ENCODE assay signal across 9 mouse cellular contexts in genomic region chr12:11436497-11437265, GRCm38 (mm10). TPM values are rescaled to one million over a fixed set of nuclear protein-coding genes. Genes with fewer than 3 reads are reported as not detected.
DNase-seq lines count a peak whose midpoint lies in the region; ATAC-seq and TF ChIP-seq lines count a peak whose summit lies in the region.
"Had no signal": no experiment of that assay in that cellular context is flagged by ENCODE, and none has a peak within 500 bp of the region (broad histone marks: within the 10 kb centered on the region; RNA-seq: fewer than 3 reads in every experiment).

Vsnl1 (minus strand) TSS chr12:11436613.

- no peak for TF ChIP-seq POLR2A in small intestine, adult 2 months (IDR thresholded peaks at IDR 0.05; ENCODE audit: low read depth, low read length)

- H3K9me3 ChIP-seq in intestine, postnatal 0 days (ENCODE audit: control insufficient read depth): no peaks in the 10 kb centered on the region
- no peaks in the 10 kb centered on the region for H3K9me3 ChIP-seq in midbrain, embryonic 11.5 days (ENCODE audit: control insufficient read depth, low read length)

- intact Hi-C loops in gastrocnemius, postnatal 36 days (cut with DNase I): no loop called here
- intact Hi-C loops in left cerebral cortex, postnatal 14 days (cut with DNase I): loop anchor here (2.0 to 5.0 kb wide), 2 partner anchors 86 to 711 kb away; no protein-coding TSS in a partner anchor

- H3K4me3 ChIP-seq in intestine, postnatal 0 days (ENCODE audit: low read depth, low read length): peak within 1 kb of the TSS; percentile 36
- peak within 1 kb of the TSS; percentile 38 for H3K4me3 ChIP-seq in midbrain, embryonic 11.5 days (ENCODE audit: low read depth, low read length)
- peak within 1 kb of the TSS; percentile 10 for H3K4me3 ChIP-seq in small intestine, adult 2 months (ENCODE audit: low read depth, low read length)

- peak; percentile 28; the same call in 1 of the 2 replicates for ATAC-seq in intestine, postnatal 0 days
- peak; percentile 96 for ATAC-seq in midbrain, embryonic 11.5 days (ENCODE audit: low FRiP score)

- 2% methylated on average over 34 of the region's 34 CpGs for WGBS in intestine, postnatal 0 days
- 5% methylated on average over 34 of the region's 34 CpGs for WGBS in midbrain, embryonic 11.5 days
- WGBS in small intestine, adult 2 months: 3% methylated on average over 34 of the region's 34 CpGs

- TF ChIP-seq CTCF in intestine, postnatal 0 days (IDR thresholded peaks at IDR 0.05; ENCODE audit: low read depth): no peak
- no peak for TF ChIP-seq CTCF in small intestine, adult 2 months (IDR thresholded peaks at IDR 0.05; ENCODE audit: extremely low read depth, insufficient read length, insufficient replicate concordance, low read depth, low read length)

- no peak within 1 kb of the TSS for H3K27ac ChIP-seq in intestine, postnatal 0 days (ENCODE audit: low read depth, low read length)
- H3K27ac ChIP-seq in midbrain, embryonic 11.5 days (ENCODE audit: low read depth, low read length): no peak within 1 kb of the TSS
- no peak within 1 kb of the TSS for H3K27ac ChIP-seq in small intestine, adult 2 months (ENCODE audit: insufficient read depth, low read depth, low read length)

- no peaks in the 10 kb centered on the region for H3K36me3 ChIP-seq in intestine, postnatal 0 days (ENCODE audit: control insufficient read depth, insufficient read depth)
- no peaks in the 10 kb centered on the region for H3K36me3 ChIP-seq in midbrain, embryonic 11.5 days (ENCODE audit: control insufficient read depth, insufficient read depth, low read length)
- H3K36me3 ChIP-seq in small intestine, adult 2 months (ENCODE audit: control insufficient read depth, insufficient read depth, low read length): no peaks in the 10 kb centered on the region

- peaks cover 41% of the 10 kb centered on the region for H3K27me3 ChIP-seq in intestine, postnatal 0 days (replicated peaks; ENCODE audit: control insufficient read depth, insufficient read depth, low read length)
- H3K27me3 ChIP-seq in midbrain, embryonic 11.5 days (ENCODE audit: control insufficient read depth, insufficient read depth, low read length): no peaks in the 10 kb centered on the region
- H3K27me3 ChIP-seq in small intestine, adult 2 months (ENCODE audit: control insufficient read depth, insufficient read depth, low read length): peaks cover 5% of the 10 kb centered on the region

- peak within 1 kb of the TSS; percentile 61 for H3K4me2 ChIP-seq in intestine, postnatal 0 days (replicated peaks; ENCODE audit: low read depth)
- peak within 1 kb of the TSS; percentile 75 for H3K4me2 ChIP-seq in midbrain, embryonic 11.5 days

- DNase-seq in adrenal gland, adult 18-20 months (ENCODE audit: low spot score in 2 of 2): peak; percentile 53 to 70
- DNase-seq in embryo, embryonic 11 days: peak; percentile 92
- DNase-seq in gastrocnemius, postnatal 36 days: peak; percentile 21 to 22
- peak; percentile 93 to 96 for DNase-seq in left cerebral cortex, postnatal 14 days (ENCODE audit: low spot score in 2 of 2)
- peak; percentile 97 for DNase-seq in midbrain, embryonic 11.5 days (ENCODE audit: low spot score, missing footprints)
- DNase-seq in thymus, postnatal 0 days (ENCODE audit: low spot score): no peak

- H3K9ac ChIP-seq in intestine, postnatal 0 days (ENCODE audit: low read depth, low read length): no peak within 1 kb of the TSS
- peak within 1 kb of the TSS; percentile 37; the same call in 1 of the 2 replicates for H3K9ac ChIP-seq in midbrain, embryonic 11.5 days (ENCODE audit: low read length)

- no peaks in the 10 kb centered on the region for H3K4me1 ChIP-seq in intestine, postnatal 0 days (replicated peaks; ENCODE audit: control insufficient read depth, insufficient read depth, low read length)
- H3K4me1 ChIP-seq in midbrain, embryonic 11.5 days (ENCODE audit: control insufficient read depth, insufficient read depth, low read length): peaks cover 2% of the 10 kb centered on the region
- no peaks in the 10 kb centered on the region; the same call in 1 of the 2 replicates for H3K4me1 ChIP-seq in small intestine, adult 2 months (ENCODE audit: control insufficient read depth, insufficient read depth, insufficient read length, low read length)

RNA-seq across cellular contexts. Expression of gene Vsnl1, which starts in this region (rescaled TPM):
- 10 to 100 TPM; 38.4 to 47.3 TPM for total RNA-seq in adrenal gland, adult 18-20 months (2021)
- total RNA-seq in gastrocnemius, postnatal 36 days (2021): not detected
- 0.17 and 0.39 TPM in 2 replicates for polyA plus RNA-seq in intestine, postnatal 0 days (2015; fragmentation: Nextera tagmentation; extraction: Ambion mirVana)
- 100 to 1,000 TPM; 583 to 588 TPM for total RNA-seq in left cerebral cortex, postnatal 14 days (2021)
- 1.3 and 2.5 TPM in 2 replicates for polyA plus RNA-seq in midbrain, embryonic 11.5 days (2014; fragmentation: Nextera tagmentation; extraction: Ambion mirVana)
- polyA plus RNA-seq in small intestine, adult 2 months (2012; rRNA removed): 0.13 and 0.14 TPM in 2 replicates
- 0.14 and 0.17 TPM in 2 replicates for polyA plus RNA-seq in thymus, postnatal 0 days (2015; fragmentation: Nextera tagmentation; extraction: Ambion mirVana)
- total RNA-seq: MEL had no signal

Comparison
In these comparisons a context has a peak if more than half of its experiments do, and no peak if none do; other contexts are left out.
1. RNA of gene Vsnl1 (total RNA-seq): 583 to 588 TPM in left cerebral cortex, postnatal 14 days and 38.4 to 47.3 TPM in adrenal gland, adult 18-20 months; not detected in gastrocnemius, postnatal 36 days; every median in the first group is over 10 times any median in the second.
2. RNA of gene Vsnl1 (total RNA-seq): 583 to 588 TPM in left cerebral cortex, postnatal 14 days; 38.4 to 47.3 TPM in adrenal gland, adult 18-20 months; every median in the first group is over 10 times any median in the second.
3. Peak in DNase-seq in gastrocnemius, postnatal 36 days; RNA of the gene not detected or under 1 TPM.
4. Peak in ATAC-seq, H3K4me3 ChIP-seq and H3K4me2 ChIP-seq in intestine, postnatal 0 days; RNA of the gene not detected or under 1 TPM.
5. Peak in every context shown above with its lines, with median percentiles within 50 percentile points of each other: H3K4me3 ChIP-seq.